Mouse (Mus musculus): ENCODE measurements at regions not wholly inside any gene's neighbourhood (a gene's known extent, or its start where the extent isn't known, plus 50 kb on each side); places are given as distances from the start of the nearest gene placed in this dataset.

DNA sequence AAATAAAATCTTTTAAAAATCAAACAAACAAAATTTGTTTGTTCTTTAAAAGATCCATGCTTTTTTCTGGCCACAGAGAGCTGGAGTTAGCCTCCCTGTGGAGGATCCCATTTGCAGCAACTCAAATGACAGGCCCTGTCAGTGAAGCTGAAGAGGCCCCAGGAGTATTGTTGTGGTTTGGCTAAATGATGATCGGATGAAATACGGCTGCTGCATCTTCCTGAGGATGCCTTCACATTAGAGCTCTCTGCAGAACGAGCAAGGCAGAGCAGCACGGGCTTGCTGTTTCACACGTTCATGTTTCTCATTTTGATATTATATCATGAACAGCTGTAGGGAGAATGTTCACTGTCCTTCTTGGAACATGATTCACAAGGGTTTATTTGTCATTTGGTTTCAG is 76.8 kb downstream of the Polr2m start:
- TF ChIP-seq POLR2A (IDR thresholded peaks at IDR 0.05; ENCODE audit: borderline replicate concordance, extremely low read depth, insufficient read depth, insufficient read length, poor library complexity, severe bottlenecking) (no peak), CTCF (IDR thresholded peaks at IDR 0.05; ENCODE audit: borderline replicate concordance, extremely low read depth, insufficient read depth, insufficient read length) (no peak)
